Mouse (Mus musculus) heart, postnatal 0 days (tissue): ENCODE results near the gene Acp5. TPM values are rescaled to one million over a fixed set of nuclear protein-coding genes. Genes with fewer than 3 reads are reported as not detected.

ENCODE experiments used
- ATAC-seq: fragments of 200-750 bp; cut with Nextera tagmentation; 2 replicates; pipeline ENCODE4 v1.8.0; 2017; ENCODE audit warnings: low read depth, moderate number of reproducible peaks, moderate library complexity; ENCODE audit not compliant: insufficient read depth
- DNase-seq: peaks from one replicate; pipeline ENCODE4 v3.0.0-alpha.2; 2016; ENCODE audit warnings: low spot score
- H3K27ac ChIP-seq: fragments of 300-500 bp; sonication (generic); 2 replicates; pipeline ENCODE4 v1.5.1; 2014; ENCODE audit warnings: low read depth, mild to moderate bottlenecking
- H3K27me3 ChIP-seq: fragments of 300-500 bp; sonication (generic); 2 replicates; pipeline ENCODE4 v1.6.1; 2014; ENCODE audit warnings: low read length, mixed read lengths; ENCODE audit not compliant: control insufficient read depth, insufficient read depth
- H3K36me3 ChIP-seq: fragments of 300-500 bp; sonication (generic); replicated peaks from 2 replicates; pipeline ENCODE4 v1.6.1; 2014; ENCODE audit warnings: low read length, mixed read lengths; ENCODE audit not compliant: control insufficient read depth, insufficient read depth
- H3K4me1 ChIP-seq: fragments of 300-500 bp; sonication (generic); 2 replicates; pipeline ENCODE4 v1.6.1; 2014; ENCODE audit warnings: antibody characterized with exemption; ENCODE audit not compliant: control insufficient read depth, insufficient read depth
- H3K4me2 ChIP-seq: fragments of 300-500 bp; sonication (generic); 2 replicates; pipeline ENCODE4 v1.6.1; 2014; ENCODE audit warnings: low read depth, mild to moderate bottlenecking, low read length, moderate library complexity
- H3K4me3 ChIP-seq: fragments of 300-500 bp; sonication (generic); 2 replicates; pipeline ENCODE4 v1.5.1; 2014; ENCODE audit warnings: low read depth, low read length
- H3K9ac ChIP-seq: fragments of 300-500 bp; sonication (generic); replicated peaks from 2 replicates; pipeline ENCODE4 v1.6.1; 2014; ENCODE audit warnings: low read depth, low read length, mixed read lengths
- H3K9me3 ChIP-seq: fragments of 300-500 bp; sonication (generic); replicated peaks from 2 replicates; pipeline ENCODE4 v1.6.1; 2016; ENCODE audit warnings: low read length; ENCODE audit not compliant: control insufficient read depth
- CTCF ChIP-seq: IDR thresholded peaks from 2 replicates; pipeline ENCODE4 v1.5.1; 2016; ENCODE audit warnings: antibody characterized with exemption, control low read depth, low read depth
- EP300 ChIP-seq: IDR thresholded peaks from 2 replicates; pipeline ENCODE4 v1.6.1; 2016; ENCODE audit warnings: antibody characterized with exemption, low read depth
- WGBS: fragments of 180-500 bp; shearing (Covaris S2); extraction: QIAGEN DNeasy Blood & Tissue Kit; methylation state at CpG from one replicate; pipeline ENCODE4 v1.1.7; 2014; 5-methylcytosine and 5-hydroxymethylcytosine counted together
- polyA plus RNA-seq: library from polyadenylated mRNA; unstranded; fragments of >200 nt; fragmentation: Nextera tagmentation; extraction: Ambion mirVana; gene quantifications from 2 replicates; pipeline ENCODE4 v1.2.1, GENCODE M21; 2015
- total RNA-seq: library from RNA; depleted of rRNA; stranded (reverse); fragments of >200 nt; gene quantifications from 2 replicates; pipeline ENCODE4 v1.2.3, GENCODE M21; 2014; ENCODE audit warnings: low replicate concordance

The Acp5 gene
- total and polyA plus RNA-seq, 2 experiments from 2014 or later, result 2.0 to 4.4 TPM

GRCm38 (mm10) chr9:22125246-22126027 lies 10.1 kb downstream of the Acp5 start:
- TF ChIP-seq CTCF (no peak), EP300 (no peak)
- Histone ChIP-seq H3K4me2 (no peak overlapping the region), H3K4me1 (no peaks in the 10 kb centered on the region), H3K9me3 (no peaks in the 10 kb centered on the region), H3K27me3 (no peaks in the 10 kb centered on the region), H3K4me3 (no peak overlapping the region), H3K27ac (no peak overlapping the region), H3K36me3 (no peaks in the 10 kb centered on the region), H3K9ac (no peak overlapping the region)
- DNase-seq (no peak), ATAC-seq (no peak)
- WGBS, result 79% methylated on average over 15 of the region's 15 CpGs

DNA sequence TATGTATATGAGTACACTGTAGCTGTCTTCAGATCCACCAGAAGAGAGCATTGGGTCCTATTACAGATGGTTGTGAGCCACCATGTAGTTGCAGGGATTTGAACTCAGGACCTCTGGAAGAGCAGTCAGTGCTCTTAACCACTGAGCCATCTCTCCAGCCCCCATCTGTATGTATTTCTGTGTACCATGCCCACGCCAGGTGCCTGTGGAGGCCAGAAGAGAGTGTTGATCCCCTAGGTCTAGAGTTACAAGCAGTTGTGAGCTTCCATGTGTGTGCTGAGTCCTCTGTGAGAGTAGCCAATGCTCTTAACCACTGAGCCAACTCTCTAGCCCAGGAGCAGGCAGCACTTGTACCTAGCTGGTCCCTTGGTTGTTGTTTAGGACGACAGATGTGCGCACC lies 11.3 kb downstream of the Acp5 start:
- 73% methylated on average over 3 of the region's 3 CpGs for WGBS

DNA sequence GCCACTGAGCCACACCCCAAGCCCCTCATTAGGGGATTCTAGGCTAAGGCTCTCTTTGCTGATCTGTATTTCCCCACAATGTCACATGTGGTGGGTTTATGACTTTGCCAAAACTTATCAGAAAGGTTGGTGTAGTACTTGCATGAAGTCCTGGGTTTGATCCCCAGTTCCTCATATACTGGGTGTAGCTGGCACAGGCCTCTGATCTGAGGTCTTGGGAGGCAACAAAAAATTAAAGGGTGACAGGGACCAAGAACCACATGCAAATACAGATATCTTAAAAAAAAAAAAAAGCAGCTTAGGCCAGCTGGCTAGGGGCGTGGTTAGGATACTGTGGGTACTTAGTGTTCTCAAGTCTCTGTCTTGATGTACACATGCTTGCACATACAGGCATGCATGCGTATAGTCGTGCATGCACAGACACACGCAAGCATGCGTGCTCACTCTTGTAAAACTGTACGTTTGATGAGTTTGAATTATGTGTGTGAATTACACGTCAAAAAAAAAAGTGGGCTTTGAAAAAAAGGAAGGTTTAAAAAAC lies 12.4 kb downstream of the Acp5 start:
- no peaks in the 10 kb centered on the region for H3K4me1 ChIP-seq
- H3K4me2 ChIP-seq, result no peak overlapping the region
- ATAC-seq (no peak), DNase-seq (no peak)
- no peaks in the 10 kb centered on the region for H3K36me3 ChIP-seq
- H3K27ac ChIP-seq, result no peak overlapping the region
- no peaks in the 10 kb centered on the region for H3K27me3 ChIP-seq
- H3K9ac ChIP-seq, result no peak overlapping the region
- H3K9me3 ChIP-seq, result no peaks in the 10 kb centered on the region
- TF ChIP-seq CTCF (no peak), EP300 (no peak)
- WGBS, result 77% methylated on average over 7 of the region's 7 CpGs
- H3K4me3 ChIP-seq, result no peak overlapping the region

More for the DNA sequence above, 11.3 kb downstream of the Acp5 start:
- Histone ChIP-seq H3K4me2 (no peak overlapping the region), H3K4me3 (no peak overlapping the region), H3K9ac (no peak overlapping the region), H3K27ac (no peak overlapping the region), H3K36me3 (no peaks in the 10 kb centered on the region), H3K27me3 (no peaks in the 10 kb centered on the region), H3K4me1 (no peaks in the 10 kb centered on the region), H3K9me3 (no peaks in the 10 kb centered on the region)
- DNase-seq, result no peak
- TF ChIP-seq CTCF (no peak), EP300 (no peak)
- ATAC-seq, result no peak

DNA sequence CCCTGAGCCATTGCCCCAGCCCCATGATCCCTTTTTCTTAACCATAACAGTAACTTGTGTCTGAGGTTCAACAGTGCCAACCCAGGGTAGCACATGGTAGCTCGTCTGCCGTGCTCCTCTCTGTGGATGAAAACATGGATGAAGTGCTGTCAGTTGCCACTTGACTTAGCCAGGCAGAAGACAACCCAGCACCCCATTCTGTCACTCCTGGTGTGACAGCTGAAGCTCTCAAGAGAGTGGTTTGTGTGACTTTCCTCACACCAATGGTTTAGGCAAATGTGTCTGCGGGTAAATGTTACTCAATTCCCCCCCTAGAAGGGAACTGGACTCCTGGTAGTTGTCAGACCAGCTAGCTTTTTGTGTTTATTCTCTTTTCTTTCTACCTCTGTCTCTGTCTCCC lies 13.5 kb downstream of the Acp5 start:
- no peak for DNase-seq
- H3K4me2 ChIP-seq, result no peak overlapping the region
- no peaks in the 10 kb centered on the region for H3K27me3 ChIP-seq
- H3K9me3 ChIP-seq, result no peaks in the 10 kb centered on the region
- H3K36me3 ChIP-seq, result no peaks in the 10 kb centered on the region
- H3K4me1 ChIP-seq, result no peaks in the 10 kb centered on the region
- H3K9ac ChIP-seq, result no peak overlapping the region
- no peak for ATAC-seq
- no peak overlapping the region for H3K27ac ChIP-seq
- no peak overlapping the region for H3K4me3 ChIP-seq
- TF ChIP-seq EP300, result no peak
- TF ChIP-seq CTCF, result no peak
- 70% methylated on average over 3 of the region's 3 CpGs for WGBS

DNA sequence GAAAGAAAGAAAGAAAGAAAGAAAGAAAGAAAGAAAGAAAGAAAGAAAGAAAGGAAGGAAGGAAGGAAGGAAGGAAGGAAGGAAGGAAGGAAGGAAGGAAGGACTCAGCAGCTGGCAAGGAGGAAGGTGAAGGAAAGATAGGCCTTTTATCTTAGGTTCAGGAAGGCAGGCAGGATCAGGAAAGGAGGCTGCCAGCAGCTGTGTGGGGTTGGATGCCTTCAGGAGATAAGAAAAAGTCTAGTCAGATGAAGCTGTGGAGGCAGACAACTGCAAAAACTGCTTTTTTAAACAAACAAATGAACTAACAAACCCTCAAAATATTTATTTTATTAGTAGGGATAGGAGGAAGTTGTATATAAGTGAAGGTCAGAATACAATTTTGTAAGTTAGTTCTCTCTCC lies 14.0 kb downstream of the Acp5 start:
- Histone ChIP-seq H3K4me1 (no peaks in the 10 kb centered on the region), H3K4me2 (no peak overlapping the region), H3K27me3 (no peaks in the 10 kb centered on the region), H3K9ac (no peak overlapping the region), H3K4me3 (no peak overlapping the region), H3K9me3 (no peaks in the 10 kb centered on the region), H3K36me3 (no peaks in the 10 kb centered on the region), H3K27ac (no peak overlapping the region)
- TF ChIP-seq EP300 (no peak), CTCF (no peak)
- ATAC-seq (no peak), DNase-seq (no peak)

DNA sequence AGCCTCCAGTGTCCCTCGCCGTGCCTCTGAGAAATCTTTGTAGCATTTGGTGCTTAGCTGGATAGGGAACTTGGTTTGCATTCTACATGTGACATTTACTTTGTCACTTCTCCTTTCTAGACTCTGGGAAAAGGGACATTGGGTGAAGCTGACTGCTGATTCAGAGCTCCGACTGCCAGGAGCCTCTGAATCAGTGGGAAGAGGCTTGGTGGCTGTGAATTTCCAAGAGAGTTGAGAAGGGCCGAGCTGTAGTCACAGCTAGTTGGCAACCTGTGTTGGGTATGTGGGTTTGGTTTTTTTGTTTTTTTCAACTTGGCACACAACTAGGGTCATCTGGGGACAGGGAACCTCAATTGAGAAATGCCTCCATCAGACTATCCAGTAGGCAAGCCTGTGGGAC lies 16.0 kb downstream of the Acp5 start:
- no peaks in the 10 kb centered on the region for H3K4me1 ChIP-seq
- no peaks in the 10 kb centered on the region for H3K27me3 ChIP-seq
- no peaks in the 10 kb centered on the region for H3K36me3 ChIP-seq
- no peak overlapping the region for H3K4me3 ChIP-seq
- ATAC-seq (no peak), DNase-seq (no peak)
- WGBS, result 79% methylated on average over 4 of the region's 4 CpGs
- H3K9me3 ChIP-seq, result no peaks in the 10 kb centered on the region
- H3K4me2 ChIP-seq, result no peak overlapping the region
- no peak overlapping the region for H3K9ac ChIP-seq
- no peak overlapping the region for H3K27ac ChIP-seq
- TF ChIP-seq CTCF (no peak), EP300 (no peak)
